Mouse (Mus musculus): Measurements from ENCODE around the gene Cct6b.

DNA sequence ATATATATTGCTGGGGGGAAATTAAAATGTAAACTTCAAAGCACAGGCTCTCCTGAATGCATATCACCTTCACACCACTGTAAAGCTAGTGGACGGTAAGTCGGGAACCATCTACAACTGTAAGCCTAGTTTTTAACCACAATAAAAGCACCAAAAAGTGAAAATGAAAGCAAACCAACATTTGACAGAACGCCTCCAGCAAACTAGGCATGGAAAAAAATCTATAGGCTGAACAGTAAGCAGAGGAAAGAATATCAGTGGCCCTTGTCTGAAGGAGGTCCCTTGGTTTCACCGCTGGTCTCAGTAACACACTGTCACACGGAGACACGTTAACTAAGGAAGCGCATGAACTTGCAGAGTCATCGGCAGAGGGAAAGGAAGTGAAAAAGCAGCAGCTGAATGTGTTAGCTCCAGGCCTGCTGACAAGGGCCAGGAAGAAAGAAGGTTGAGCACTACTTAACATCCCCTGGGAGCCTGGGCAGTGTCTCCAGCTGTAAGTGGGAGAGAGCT lies 17.2 kb downstream of the Cct6b start:
- TF ChIP-seq CTCF (IDR thresholded peaks at IDR 0.05; ENCODE audit: low read depth), result no peak
- TF ChIP-seq EP300 (IDR thresholded peaks at IDR 0.05; ENCODE audit: low read depth), result no peak

Data from liver, postnatal 0 days (tissue).